Mouse (Mus musculus) heart, embryonic 15.5 days (tissue): ENCODE results near the gene Ckb. TPM values are rescaled to one million over a fixed set of nuclear protein-coding genes. Genes with fewer than 3 reads are reported as not detected.
"Not testable (repeated sequence)": the region's sequence is repeated elsewhere in the genome, so short reads cannot be mapped to it uniquely, and the experiment has no call there.

Experiments used
- ATAC-seq: fragments of 200-750 bp; cut with Nextera tagmentation; replicated peaks from 2 replicates; pipeline ENCODE4 v1.8.0; 2017; ENCODE audit warnings: low read depth, moderate TSS enrichment; ENCODE audit not compliant: insufficient number of reproducible peaks, insufficient read depth, low FRiP score
- H3K27ac ChIP-seq: fragments of 300-500 bp; sonication (generic); 2 replicates; pipeline ENCODE4 v1.5.1; 2015; ENCODE audit warnings: mild to moderate bottlenecking, inconsistent platforms
- H3K27me3 ChIP-seq: fragments of 300-500 bp; sonication (generic); 2 replicates; pipeline ENCODE4 v1.6.1; 2015; ENCODE audit warnings: inconsistent platforms
- H3K36me3 ChIP-seq: fragments of 300-500 bp; sonication (generic); 2 replicates; pipeline ENCODE4 v1.6.1; 2015; ENCODE audit warnings: mild to moderate bottlenecking, inconsistent platforms
- H3K4me1 ChIP-seq: fragments of 300-500 bp; sonication (generic); replicated peaks from 2 replicates; pipeline ENCODE4 v1.6.1; 2015; ENCODE audit warnings: inconsistent platforms
- H3K4me2 ChIP-seq: fragments of 300-500 bp; sonication (generic); 2 replicates; pipeline ENCODE4 v1.6.1; 2015; ENCODE audit warnings: inconsistent platforms, mild to moderate bottlenecking, moderate library complexity
- H3K4me3 ChIP-seq: fragments of 300-500 bp; sonication (generic); 2 replicates; pipeline ENCODE4 v1.5.1; 2015; ENCODE audit warnings: mild to moderate bottlenecking, inconsistent platforms
- H3K9ac ChIP-seq: fragments of 300-500 bp; sonication (generic); 2 replicates; pipeline ENCODE4 v1.6.1; 2015; ENCODE audit warnings: mild to moderate bottlenecking, inconsistent platforms
- H3K9me3 ChIP-seq: fragments of 300-500 bp; sonication (generic); replicated peaks from 2 replicates; pipeline ENCODE4 v1.6.1; 2016; ENCODE audit warnings: inconsistent platforms
- WGBS: fragments of 180-500 bp; shearing (Covaris S2); methylation state at CpG from one replicate; pipeline ENCODE4 v1.1.7; 2015; ENCODE audit warnings: mixed read lengths; 5-methylcytosine and 5-hydroxymethylcytosine counted together
- polyA plus RNA-seq: library from polyadenylated mRNA; unstranded; fragments of >200 nt; fragmentation: Nextera tagmentation; extraction: Ambion mirVana; gene quantifications from 2 replicates; pipeline ENCODE4 v1.2.1, GENCODE M21; 2015

Ckb gene
- 315 and 319 TPM in 2 replicates for polyA plus RNA-seq

- Histone ChIP-seq H3K4me1 (peaks cover 64% of the 10 kb centered on the region), H3K9ac (peak within 1 kb of the TSS; percentile 62), H3K27ac (peak within 1 kb of the TSS; percentile 38), H3K4me3 (peak within 1 kb of the TSS; percentile 62), H3K4me2 (peak within 1 kb of the TSS; percentile 93), H3K36me3 (0 out of 2 replicates have a peak, but pooled peaks cover 3% of the 10 kb centered on the region), H3K27me3 (peaks cover 14% of the 10 kb centered on the region), H3K9me3 (no peaks in the 10 kb centered on the region)
- peak; percentile 53 for ATAC-seq
- WGBS = under 1% methylated on average over 31 of the region's 31 CpGs
Observed at GRCm38 (mm10) chr12:111672176-111672575, at the start of gene Ckb. Gene Ckb, minus strand, starts transcription at chr12:111672338.

- WGBS = 87% methylated on average over 4 of the region's 4 CpGs
Observed at GRCm38 (mm10) chr12:111720222-111720621, 48.1 kb upstream of the Ckb start.

GRCm38 (mm10) chr12:111718656-111719055 is 46.5 kb upstream of the Ckb start:
- H3K9me3 ChIP-seq = no peaks in the 10 kb centered on the region
- no peak overlapping the region for H3K9ac ChIP-seq
- H3K27ac ChIP-seq = 0 out of 2 replicates have a peak overlapping the region, but pooled peaks have one; percentile 15
- peaks cover 7% of the 10 kb centered on the region for H3K4me1 ChIP-seq
- WGBS = 69% methylated on average over 8 of the region's 8 CpGs
- ATAC-seq = no peak
- no peak overlapping the region for H3K4me3 ChIP-seq
- peaks cover 2% of the 10 kb centered on the region; the same call in 1 of the 2 replicates for H3K36me3 ChIP-seq
- H3K27me3 ChIP-seq = no peaks in the 10 kb centered on the region
- H3K4me2 ChIP-seq = no peak overlapping the region

More at GRCm38 (mm10) chr12:111720222-111720621, 48.1 kb upstream of the Ckb start:
- H3K27ac ChIP-seq = no peak overlapping the region
- no peaks in the 10 kb centered on the region for H3K9me3 ChIP-seq
- H3K9ac ChIP-seq = no peak overlapping the region
- H3K4me2 ChIP-seq = no peak overlapping the region
- no peak for ATAC-seq
- peaks cover 6% of the 10 kb centered on the region for H3K4me1 ChIP-seq
- no peak overlapping the region for H3K4me3 ChIP-seq
- H3K27me3 ChIP-seq = no peaks in the 10 kb centered on the region
- peaks cover 15% of the 10 kb centered on the region for H3K36me3 ChIP-seq

- Histone ChIP-seq H3K36me3 (no peaks in the 10 kb centered on the region), H3K4me1 (peaks cover 15% of the 10 kb centered on the region), H3K4me2 (no peak overlapping the region), H3K4me3 (no peak overlapping the region), H3K27ac (no peak overlapping the region), H3K9ac (no peak overlapping the region), H3K9me3 (no peaks in the 10 kb centered on the region), H3K27me3 (no peaks in the 10 kb centered on the region)
- no peak for ATAC-seq
- 95% methylated on average over 7 of the region's 7 CpGs for WGBS
Observed at GRCm38 (mm10) chr12:111716505-111716904, 44.4 kb upstream of the Ckb start.

GRCm38 (mm10) chr12:111713880-111714279 is 41.7 kb upstream of the Ckb start:
- Histone ChIP-seq H3K4me3 (peak overlapping the region; percentile 83), H3K4me2 (peak overlapping the region; percentile 65), H3K36me3 (peaks cover 24% of the 10 kb centered on the region), H3K4me1 (peaks cover 26% of the 10 kb centered on the region)
- H3K27ac ChIP-seq, H3K27me3 ChIP-seq, H3K9me3 ChIP-seq, ATAC-seq, H3K9ac ChIP-seq: not testable (repeated sequence)
- 72% methylated on average over 6 of the region's 6 CpGs for WGBS

- ATAC-seq = peak; percentile 94
- Histone ChIP-seq H3K4me1 (peaks cover 28% of the 10 kb centered on the region), H3K4me2 (peak within 1 kb of the TSS; percentile 65), H3K4me3 (peak within 1 kb of the TSS; percentile 83), H3K9me3 (no peaks in the 10 kb centered on the region), H3K36me3 (peaks cover 28% of the 10 kb centered on the region), H3K27me3 (no peaks in the 10 kb centered on the region), H3K9ac (peak within 1 kb of the TSS; percentile 96), H3K27ac (peak within 1 kb of the TSS; percentile 81)
- WGBS = under 1% methylated on average over 79 of the region's 86 CpGs
Observed at GRCm38 (mm10) chr12:111713004-111713651, 41.0 kb upstream of the Ckb start, which contains the start of the genes Bag5 and Apopt1. Gene Bag5, minus strand, starts transcription at chr12:111713257. Gene Apopt1, plus strand, starts transcription at chr12:111713261.

GRCm38 (mm10) chr12:111712476-111712875 is 40.3 kb upstream of the Ckb start:
- Histone ChIP-seq H3K4me2 (peak overlapping the region; percentile 65), H3K9me3 (no peaks in the 10 kb centered on the region), H3K36me3 (peaks cover 28% of the 10 kb centered on the region), H3K4me3 (peak overlapping the region; percentile 83), H3K27me3 (no peaks in the 10 kb centered on the region), H3K4me1 (peaks cover 33% of the 10 kb centered on the region), H3K27ac (peak overlapping the region; percentile 81), H3K9ac (peak overlapping the region; percentile 96)
- peak; percentile 20; the same call in 1 of the 2 replicates for ATAC-seq
- under 1% methylated on average over 33 of the region's 33 CpGs for WGBS

GRCm38 (mm10) chr12:111710091-111710490 is 38.0 kb upstream of the Ckb start:
- Histone ChIP-seq H3K4me2 (no peak overlapping the region), H3K27me3 (no peaks in the 10 kb centered on the region), H3K4me3 (no peak overlapping the region), H3K9me3 (no peaks in the 10 kb centered on the region), H3K9ac (no peak overlapping the region), H3K27ac (no peak overlapping the region), H3K4me1 (peaks cover 48% of the 10 kb centered on the region), H3K36me3 (peaks cover 28% of the 10 kb centered on the region)
- 75% methylated on average over 10 of the region's 10 CpGs for WGBS
- ATAC-seq = no peak

GRCm38 (mm10) chr12:111708181-111708580 is 36.0 kb upstream of the Ckb start:
- no peaks in the 10 kb centered on the region for H3K27me3 ChIP-seq
- peaks cover 28% of the 10 kb centered on the region for H3K36me3 ChIP-seq
- ATAC-seq = no peak
- H3K4me3 ChIP-seq = no peak overlapping the region
- no peak overlapping the region for H3K4me2 ChIP-seq
- no peaks in the 10 kb centered on the region for H3K9me3 ChIP-seq
- peaks cover 50% of the 10 kb centered on the region for H3K4me1 ChIP-seq
- peak overlapping the region; percentile 42; the same call in 1 of the 2 replicates for H3K27ac ChIP-seq
- no peak overlapping the region for H3K9ac ChIP-seq
- 58% methylated on average over 4 of the region's 4 CpGs for WGBS

GRCm38 (mm10) chr12:111705186-111705973 is 33.2 kb upstream of the Ckb start:
- H3K4me2 ChIP-seq = no peak overlapping the region
- no peaks in the 10 kb centered on the region for H3K27me3 ChIP-seq
- no peaks in the 10 kb centered on the region for H3K9me3 ChIP-seq
- peaks cover 33% of the 10 kb centered on the region for H3K4me1 ChIP-seq
- H3K27ac ChIP-seq = peak overlapping the region; percentile 75
- no peak overlapping the region for H3K9ac ChIP-seq
- H3K36me3 ChIP-seq = peaks cover 19% of the 10 kb centered on the region
- H3K4me3 ChIP-seq = no peak overlapping the region
- WGBS = 38% methylated on average over 15 of the region's 15 CpGs
- ATAC-seq = peak; percentile 66

GRCm38 (mm10) chr12:111704609-111705008 is 32.5 kb upstream of the Ckb start:
- Histone ChIP-seq H3K36me3 (peaks cover 11% of the 10 kb centered on the region), H3K4me1 (peaks cover 31% of the 10 kb centered on the region), H3K9ac (0 out of 2 replicates have a peak overlapping the region, but pooled peaks have one; percentile 14), H3K27me3 (no peaks in the 10 kb centered on the region), H3K27ac (peak overlapping the region; percentile 75), H3K4me3 (no peak overlapping the region), H3K4me2 (0 out of 2 replicates have a peak overlapping the region, but pooled peaks have one; percentile 22), H3K9me3 (no peaks in the 10 kb centered on the region)
- ATAC-seq = peak; percentile 63
- WGBS = 32% methylated on average over 9 of the region's 9 CpGs
